Mouse (Mus musculus): ENCODE results near the gene St8sia6.

St8sia6 gene

GRCm38 (mm10) chr2:13603093-13603492, 190.8 kb downstream of the St8sia6 start:
- no peak for DNase-seq

Data from lung, postnatal 36 days (tissue).